Mouse (Mus musculus) thymus, postnatal 36 days (tissue): ENCODE data around the gene Atg101.

Experiments used
- DNase-seq, 2 experiments: peaks; one replicate each; pipeline ENCODE4 v3.0.0; 2022; ENCODE audit warnings: mixed read lengths in 2 of 2

Atg101 gene

GRCm38 (mm10) chr15:101255842-101256462 is 28.1 kb upstream of the Atg101 start:
- DNase-seq, result peak in 1 of 2 experiments; percentile 51

DNA sequence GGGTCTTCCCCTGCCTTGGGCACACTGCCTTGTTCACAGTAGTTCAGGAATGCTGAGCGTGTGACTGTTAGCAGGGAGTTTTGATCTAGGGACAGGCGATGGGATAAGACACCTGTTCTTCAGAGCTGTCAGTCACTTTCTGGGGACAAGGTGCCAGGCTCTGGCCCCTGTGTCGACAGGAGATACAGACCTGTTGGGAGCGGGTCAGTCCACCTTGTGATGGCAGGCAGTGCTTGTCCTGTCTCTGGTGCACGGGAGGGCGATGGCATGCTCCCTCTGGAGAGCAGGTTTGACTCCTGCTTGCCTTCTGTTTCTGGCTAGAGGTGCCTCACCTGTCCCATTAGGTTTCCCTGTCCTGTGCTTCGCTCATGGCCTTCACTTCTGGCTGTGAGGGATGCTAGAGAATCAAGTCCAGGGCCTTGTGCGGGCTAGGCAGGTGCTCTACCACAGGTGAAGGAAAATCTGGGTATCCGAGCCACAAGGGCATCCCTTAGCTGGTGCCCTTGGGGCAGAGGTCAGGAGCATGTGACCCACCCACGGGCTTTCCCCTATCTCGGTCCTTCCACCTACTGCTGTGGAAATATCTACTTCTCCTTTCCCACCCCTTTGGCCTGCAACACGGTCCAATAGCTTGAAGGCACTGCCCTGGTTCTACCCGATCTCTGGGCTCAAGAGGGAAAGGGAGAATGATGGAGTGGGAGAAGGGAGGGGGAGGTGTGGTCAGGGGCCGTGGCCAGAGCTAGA is 27.4 kb upstream of the Atg101 start:
- no peak for DNase-seq

DNA sequence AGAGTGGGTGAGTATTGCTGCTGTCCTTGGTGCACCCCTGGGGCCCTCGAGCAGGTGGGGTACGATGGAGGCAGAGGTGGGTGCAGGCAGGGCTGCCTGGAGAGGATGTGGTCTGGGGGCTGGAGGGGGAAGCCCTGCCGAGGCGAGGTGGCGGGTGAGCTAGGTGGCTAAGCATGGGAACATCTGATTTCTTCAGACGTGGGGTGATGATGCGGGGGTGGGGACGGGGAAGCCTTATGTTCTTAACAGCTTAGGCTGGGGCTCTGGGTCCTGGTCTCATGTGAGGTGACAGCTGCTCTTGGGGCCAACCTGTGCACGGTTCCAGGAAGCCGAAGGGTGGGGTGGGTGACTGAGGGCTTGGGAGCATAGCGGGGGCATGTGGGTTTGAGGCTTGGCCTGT is 25.7 kb upstream of the Atg101 start:
- peak; percentile 89 to 94 for DNase-seq

GRCm38 (mm10) chr15:101259922-101260321 is 24.1 kb upstream of the Atg101 start:
- DNase-seq, result no peak

DNA sequence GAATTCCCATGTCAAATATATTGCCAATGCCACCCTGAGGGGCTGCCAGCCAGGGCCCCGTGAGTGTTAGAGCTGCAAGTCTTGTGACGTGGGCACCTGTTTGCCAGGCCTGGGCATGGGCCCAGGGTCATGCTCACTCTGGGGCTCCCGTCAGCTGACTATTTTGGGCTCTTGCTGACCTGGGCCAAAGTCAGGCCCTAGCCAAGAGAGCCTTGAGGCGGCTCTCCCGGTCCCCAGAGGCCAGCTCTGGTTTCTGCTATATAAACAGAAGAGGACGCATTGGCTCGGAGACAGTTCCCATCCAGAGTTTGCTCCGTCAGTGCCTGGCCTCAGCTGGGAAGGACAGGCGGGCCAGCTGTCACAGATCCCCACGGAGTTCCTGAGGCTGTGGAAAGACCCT is 23.7 kb upstream of the Atg101 start:
- no peak for DNase-seq

- DNase-seq, result no peak
These were observed 23.0 kb upstream of the Atg101 start for GRCm38 (mm10) chr15:101260874-101261622.

DNA sequence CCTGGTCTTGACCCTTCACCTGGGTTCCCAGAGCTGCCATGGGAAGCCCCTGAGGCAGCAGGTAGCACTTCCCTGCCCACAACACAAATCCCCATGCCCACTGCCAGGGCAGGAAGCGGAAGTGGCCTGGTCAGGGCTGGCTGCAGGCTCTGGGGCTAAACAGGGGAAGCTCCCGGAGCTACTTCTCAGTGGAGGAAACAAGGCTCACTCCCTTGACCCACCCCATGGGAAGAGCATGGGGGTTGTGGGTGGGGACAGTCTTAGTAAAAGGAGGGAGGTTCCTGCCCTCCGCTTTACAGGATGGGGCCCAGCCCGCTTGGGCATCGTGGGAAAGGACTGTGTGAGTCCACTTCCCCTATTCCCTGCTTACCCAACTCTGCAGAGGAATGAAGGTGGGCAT is 21.6 kb upstream of the Atg101 start:
- no peak for DNase-seq

- DNase-seq, result peak; percentile 84 to 91
These were observed 17.7 kb upstream of the Atg101 start for GRCm38 (mm10) chr15:101266132-101266963.

DNA sequence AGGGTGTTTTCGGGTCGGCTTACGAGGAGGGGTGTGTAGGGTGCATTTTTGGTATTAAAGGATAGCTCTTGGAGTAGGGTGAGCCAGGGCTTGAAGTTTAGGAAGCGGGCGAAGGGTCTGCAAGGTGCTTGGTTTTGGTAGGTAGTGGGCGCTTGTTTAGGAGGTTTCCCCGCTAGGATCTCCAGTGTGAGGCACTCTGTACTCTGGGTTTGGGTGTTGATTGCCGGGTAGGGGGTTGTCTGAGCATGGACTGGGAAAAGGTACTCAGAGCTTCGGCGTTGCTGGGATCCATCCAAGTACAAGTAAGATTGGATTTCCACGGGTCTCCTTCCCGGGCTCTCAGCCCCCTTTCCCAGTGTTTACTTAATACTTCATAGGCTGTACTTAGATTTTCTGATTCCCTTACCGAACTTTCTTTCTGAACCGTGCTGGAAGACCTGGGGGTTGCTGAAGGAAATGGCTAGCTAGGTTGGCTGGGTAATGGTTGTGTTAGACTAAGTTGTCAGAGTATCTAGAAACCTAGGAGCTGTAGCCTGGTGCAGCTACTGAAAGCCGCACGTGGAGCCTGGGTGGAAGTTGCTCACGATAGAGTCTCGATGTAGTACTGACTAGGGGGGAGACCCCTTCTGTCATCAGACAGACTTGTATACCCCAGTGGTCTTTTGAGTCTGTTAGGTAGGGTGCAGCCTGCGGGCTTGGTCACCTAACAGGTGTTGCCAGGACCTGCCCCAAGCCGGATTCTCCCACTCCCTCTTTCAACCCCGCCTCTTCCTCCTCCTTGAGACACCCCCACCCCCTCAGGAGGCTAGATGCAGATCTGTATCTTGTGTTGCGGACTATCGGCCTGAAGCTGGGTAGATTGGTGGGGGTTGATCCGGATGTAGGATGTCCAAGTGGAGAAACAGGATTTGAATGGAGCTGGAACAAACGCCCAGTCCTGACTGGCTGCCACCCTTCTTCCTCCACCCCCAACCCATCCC is 16.7 kb upstream of the Atg101 start:
- peak; percentile 38 to 56 for DNase-seq

- no peak for DNase-seq
These were observed 13.8 kb upstream of the Atg101 start for GRCm38 (mm10) chr15:101270101-101270820.

DNA sequence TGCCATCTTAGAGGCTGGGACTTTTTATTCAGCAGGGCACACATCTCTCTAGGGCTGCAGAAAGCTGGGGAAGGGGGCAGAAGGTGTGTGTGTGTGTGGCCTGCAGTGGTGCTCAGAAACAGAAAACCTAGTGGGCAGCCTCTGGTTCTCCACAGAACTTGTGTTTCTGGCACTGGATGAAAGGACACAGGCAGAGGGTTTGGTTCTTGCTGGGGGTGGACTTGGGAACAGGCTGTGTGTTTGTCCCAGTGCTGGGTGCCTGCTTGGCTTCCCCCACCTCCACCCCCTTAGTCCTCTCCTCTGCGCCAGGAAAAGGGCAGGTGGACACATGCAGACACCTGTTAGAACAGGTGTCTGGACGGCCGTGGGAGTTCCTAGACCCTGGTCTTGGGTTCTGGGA is 13.0 kb upstream of the Atg101 start:
- no peak for DNase-seq

DNA sequence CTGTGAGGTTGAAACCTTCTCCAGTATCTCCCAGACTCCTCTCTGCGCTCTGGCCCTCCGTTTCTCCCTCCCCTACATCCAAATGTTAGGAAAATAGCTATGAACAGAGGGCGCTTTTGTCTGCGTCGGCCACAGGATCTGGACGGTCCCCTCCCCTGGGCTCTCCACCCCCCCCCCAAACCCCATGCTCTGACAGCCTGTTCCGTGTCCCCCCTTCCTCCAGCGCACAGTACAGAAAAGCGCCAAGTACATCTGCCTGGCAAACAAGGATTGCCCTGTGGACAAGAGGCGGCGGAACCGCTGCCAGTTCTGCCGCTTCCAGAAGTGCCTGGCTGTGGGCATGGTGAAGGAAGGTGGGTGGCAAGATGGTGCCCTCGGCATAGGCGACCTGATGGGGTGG is 12.6 kb upstream of the Atg101 start:
- no peak for DNase-seq

- DNase-seq, result no peak
These were observed 9.7 kb upstream of the Atg101 start for GRCm38 (mm10) chr15:101274380-101274779.

DNA sequence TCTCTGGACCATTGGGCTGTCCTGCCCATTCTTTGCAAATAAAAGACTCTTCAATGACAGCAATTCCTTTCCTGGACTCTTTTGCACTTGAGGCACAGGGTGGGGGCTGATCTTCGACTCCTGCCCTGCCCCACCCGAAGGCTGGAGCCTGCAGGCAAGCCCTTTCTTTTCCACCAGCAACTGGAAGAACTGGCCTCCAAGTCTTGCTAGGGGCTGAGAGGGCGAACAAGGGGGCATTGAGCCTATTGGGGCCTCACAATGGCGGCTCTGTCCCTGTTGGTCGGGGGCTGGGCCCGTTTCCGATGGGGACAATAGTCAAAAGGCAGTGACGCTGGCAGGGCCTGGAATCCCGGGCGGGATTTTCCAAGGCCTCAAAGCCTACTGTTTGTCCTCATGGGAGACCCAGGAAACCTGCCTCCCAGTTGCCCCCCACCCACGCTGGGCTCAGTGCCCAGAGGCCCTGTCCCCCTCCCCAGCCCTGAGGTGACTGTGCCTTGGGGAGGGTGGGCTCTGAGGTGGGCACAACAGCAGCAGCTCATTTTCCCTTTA is 6.6 kb upstream of the Atg101 start:
- no peak for DNase-seq

DNA sequence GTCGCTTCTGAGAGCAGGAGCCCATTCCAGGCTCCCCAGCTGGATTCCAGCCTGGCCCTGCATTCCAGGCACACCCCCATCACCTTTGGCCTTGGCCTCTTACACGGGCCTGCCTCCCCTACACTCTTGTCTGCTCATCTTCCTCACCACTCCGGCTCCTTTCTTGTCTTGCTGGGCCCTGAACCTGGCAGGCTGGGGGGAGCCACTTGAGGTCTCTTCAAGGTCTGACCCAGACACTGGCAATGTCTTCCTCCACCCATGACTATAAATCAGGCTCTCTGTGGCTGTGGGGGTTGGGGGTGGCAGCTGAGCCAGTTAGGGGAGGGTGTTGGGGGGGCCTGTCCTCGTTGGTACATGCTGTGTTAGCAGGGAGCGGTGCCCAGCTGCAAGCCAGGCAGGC is 5.5 kb upstream of the Atg101 start:
- DNase-seq, result no peak

DNA sequence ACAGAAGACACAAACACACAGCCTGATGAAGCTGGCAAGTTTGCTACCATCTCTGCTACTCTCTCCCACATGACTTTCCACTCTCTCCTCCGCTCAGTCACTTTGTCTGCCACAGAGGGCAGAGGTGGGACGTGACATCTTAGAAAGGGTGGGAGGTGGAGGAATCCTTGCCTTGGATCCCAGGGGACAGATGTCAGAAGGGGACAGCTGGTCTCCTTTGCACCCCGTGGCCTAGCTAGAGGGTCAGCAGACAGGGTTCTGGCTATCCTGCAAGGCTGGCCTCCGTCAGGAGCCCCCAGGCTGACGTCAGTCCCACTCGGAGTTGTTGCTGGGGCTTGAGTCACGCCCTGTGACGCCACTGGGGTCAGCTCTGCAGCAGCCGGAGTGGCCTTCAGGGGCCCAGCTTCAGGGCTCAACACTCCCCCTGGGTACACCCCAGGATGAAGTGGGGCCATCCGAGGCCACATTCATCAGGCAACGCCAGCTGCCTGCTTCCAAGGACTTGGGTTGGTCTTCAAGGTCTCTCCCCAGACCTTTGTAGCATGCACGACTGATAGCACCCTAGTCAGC is 4.6 kb upstream of the Atg101 start:
- DNase-seq, result no peak

GRCm38 (mm10) chr15:101282471-101282870 is 1.6 kb upstream of the Atg101 start:
- no peak for DNase-seq

- peak; percentile 45 to 49 for DNase-seq
These were observed 725 bp upstream of the Atg101 start for GRCm38 (mm10) chr15:101283183-101283910.

DNA sequence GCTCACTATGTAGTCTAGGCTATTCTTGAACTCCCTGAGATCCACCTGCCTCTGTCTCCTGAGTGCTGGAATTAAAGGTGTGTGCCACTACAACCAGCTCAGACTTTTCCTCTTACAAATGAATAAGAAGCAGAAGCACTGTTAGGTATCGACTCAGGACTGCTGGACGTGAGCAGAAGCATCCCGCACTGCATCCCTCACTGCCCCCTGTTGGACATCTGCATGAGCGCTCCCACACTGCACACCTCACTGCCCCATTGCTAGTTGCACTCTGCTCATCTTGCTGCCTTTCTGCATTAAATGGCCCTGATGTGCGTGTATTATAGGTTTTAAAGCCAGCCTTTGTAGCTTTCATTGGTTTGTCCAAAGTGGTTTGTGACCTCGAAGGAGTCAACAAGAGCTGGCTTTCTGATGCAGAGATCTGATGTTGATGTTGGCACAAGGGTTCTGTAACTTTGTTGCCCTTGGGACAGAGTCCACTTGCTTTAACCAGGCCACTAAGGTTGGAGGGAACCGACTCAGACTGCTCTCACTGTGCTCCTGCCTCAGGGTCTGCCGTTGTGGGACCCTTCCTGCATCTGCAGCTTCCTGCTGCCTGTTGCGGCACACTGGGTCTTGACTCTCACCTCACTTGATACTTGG is 2.2 kb downstream of the Atg101 start:
- DNase-seq, result no peak
